Mouse (Mus musculus) right cerebral cortex, adult 18-20 months (tissue): ENCODE measurements at regions not wholly inside any gene's neighbourhood (a gene's known extent, or its start where the extent isn't known, plus 50 kb on each side); places are given as distances from the start of the nearest gene placed in this dataset.

Source experiments
- DNase-seq: peaks from one replicate; pipeline ENCODE4 v3.0.0; 2022; ENCODE audit warnings: mixed read lengths

GRCm38 (mm10) chr13:10845212-10845611 lies 484.6 kb upstream of the Chrm3 start:
- no peak for DNase-seq

- no peak for DNase-seq
Measured at GRCm38 (mm10) chr13:10799351-10799913, 438.8 kb upstream of the Chrm3 start.
